Mouse (Mus musculus) hindbrain, embryonic 15.5 days (tissue): ENCODE data around the gene P2rx1. TPM values are rescaled to one million over a fixed set of nuclear protein-coding genes. Genes with fewer than 3 reads are reported as not detected.

Experiments used
- ATAC-seq: fragments of 200-750 bp; cut with Nextera tagmentation; 2 replicates; pipeline ENCODE4 v1.8.0; 2017; ENCODE audit warnings: low read depth, moderate number of reproducible peaks, moderate TSS enrichment; ENCODE audit not compliant: low FRiP score
- H3K27ac ChIP-seq: fragments of 300-500 bp; sonication (generic); replicated peaks from 2 replicates; pipeline ENCODE4 v1.5.1; 2015; ENCODE audit warnings: mild to moderate bottlenecking, inconsistent platforms
- H3K27me3 ChIP-seq: fragments of 300-500 bp; sonication (generic); 2 replicates; pipeline ENCODE4 v1.6.1; 2015; ENCODE audit warnings: control low read depth, inconsistent platforms
- H3K36me3 ChIP-seq: fragments of 300-500 bp; sonication (generic); 2 replicates; pipeline ENCODE4 v1.6.1; 2015; ENCODE audit warnings: control low read depth, inconsistent platforms
- H3K4me1 ChIP-seq: fragments of 300-500 bp; sonication (generic); replicated peaks from 2 replicates; pipeline ENCODE4 v1.6.1; 2015; ENCODE audit warnings: control low read depth, inconsistent platforms
- H3K4me2 ChIP-seq: fragments of 300-500 bp; sonication (generic); 2 replicates; pipeline ENCODE4 v1.6.1; 2015; ENCODE audit warnings: moderate library complexity, mild to moderate bottlenecking, inconsistent platforms
- H3K4me3 ChIP-seq: fragments of 300-500 bp; sonication (generic); 2 replicates; pipeline ENCODE4 v1.5.1; 2015; ENCODE audit warnings: mild to moderate bottlenecking, inconsistent platforms
- H3K9ac ChIP-seq: fragments of 300-500 bp; sonication (generic); 2 replicates; pipeline ENCODE4 v1.6.1; 2015; ENCODE audit warnings: inconsistent platforms
- H3K9me3 ChIP-seq: fragments of 300-500 bp; sonication (generic); 2 replicates; pipeline ENCODE4 v1.6.1; 2016; ENCODE audit warnings: control low read depth, inconsistent platforms
- WGBS: fragments of 180-500 bp; shearing (Covaris S2); methylation state at CpG from one replicate; pipeline ENCODE4 v1.1.7; 2015; 5-methylcytosine and 5-hydroxymethylcytosine counted together
- polyA plus RNA-seq: library from polyadenylated mRNA; unstranded; fragments of >200 nt; fragmentation: Nextera tagmentation; extraction: Ambion mirVana; gene quantifications from 2 replicates; pipeline ENCODE4 v1.2.1, GENCODE M21; 2015

The P2rx1 gene
- polyA plus RNA-seq, 1 experiment from 2014 or later = 0.39 TPM

GRCm38 (mm10) chr11:72991961-72992360 is 6.9 kb upstream of the P2rx1 start:
- Histone ChIP-seq H3K27me3 (no peaks in the 10 kb centered on the region), H3K4me1 (no peaks in the 10 kb centered on the region), H3K9ac (no peak overlapping the region), H3K36me3 (no peaks in the 10 kb centered on the region), H3K4me3 (no peak overlapping the region), H3K9me3 (no peaks in the 10 kb centered on the region), H3K4me2 (no peak overlapping the region), H3K27ac (no peak overlapping the region)
- WGBS = 72% methylated on average over 9 of the region's 9 CpGs
- no peak for ATAC-seq

GRCm38 (mm10) chr11:72996346-72996745 is 2.6 kb upstream of the P2rx1 start:
- Histone ChIP-seq H3K4me2 (no peak overlapping the region), H3K9me3 (no peaks in the 10 kb centered on the region), H3K9ac (no peak overlapping the region), H3K27me3 (no peaks in the 10 kb centered on the region), H3K4me1 (no peaks in the 10 kb centered on the region), H3K4me3 (no peak overlapping the region), H3K36me3 (no peaks in the 10 kb centered on the region), H3K27ac (no peak overlapping the region)
- 93% methylated on average over 6 of the region's 6 CpGs for whole genome bisulfite sequencing
- no peak for ATAC-seq

- no peak overlapping the region for H3K4me2 ChIP-seq
- H3K36me3 ChIP-seq = no peaks in the 10 kb centered on the region
- no peaks in the 10 kb centered on the region for H3K9me3 ChIP-seq
- no peak overlapping the region for H3K27ac ChIP-seq
- H3K4me3 ChIP-seq = no peak overlapping the region
- 88% methylated on average over 2 of the region's 2 CpGs for WGBS
- H3K4me1 ChIP-seq = no peaks in the 10 kb centered on the region
- H3K9ac ChIP-seq = no peak overlapping the region
- H3K27me3 ChIP-seq = no peaks in the 10 kb centered on the region
- no peak for ATAC-seq
Observed at GRCm38 (mm10) chr11:72996781-72997180, 2.1 kb upstream of the P2rx1 start.

GRCm38 (mm10) chr11:72997529-72998326 is 1.2 kb upstream of the P2rx1 start:
- no peak overlapping the region for H3K27ac ChIP-seq
- 75% methylated on average over 13 of the region's 13 CpGs for WGBS
- H3K36me3 ChIP-seq = no peaks in the 10 kb centered on the region
- no peak for ATAC-seq
- no peak overlapping the region for H3K4me2 ChIP-seq
- H3K9ac ChIP-seq = no peak overlapping the region
- H3K9me3 ChIP-seq = no peaks in the 10 kb centered on the region
- no peaks in the 10 kb centered on the region for H3K4me1 ChIP-seq
- H3K27me3 ChIP-seq = no peaks in the 10 kb centered on the region
- no peak overlapping the region for H3K4me3 ChIP-seq

- 14% methylated on average over 6 of the region's 6 CpGs for WGBS
- H3K9me3 ChIP-seq = no peaks in the 10 kb centered on the region
- no peaks in the 10 kb centered on the region for H3K36me3 ChIP-seq
- ATAC-seq = 0 out of 2 replicates have a peak, but pooled peaks have one; percentile 11
- no peaks in the 10 kb centered on the region for H3K27me3 ChIP-seq
- no peak overlapping the region for H3K27ac ChIP-seq
- no peak overlapping the region for H3K4me2 ChIP-seq
- no peak overlapping the region for H3K4me3 ChIP-seq
- H3K4me1 ChIP-seq = no peaks in the 10 kb centered on the region
- H3K9ac ChIP-seq = no peak overlapping the region
Observed at GRCm38 (mm10) chr11:73001029-73001428, 2.1 kb downstream of the P2rx1 start.

- Histone ChIP-seq H3K27me3 (0 out of 2 replicates have a peak, but pooled peaks cover 2% of the 10 kb centered on the region), H3K9ac (no peak overlapping the region), H3K4me3 (no peak overlapping the region), H3K4me1 (no peaks in the 10 kb centered on the region), H3K27ac (no peak overlapping the region), H3K36me3 (no peaks in the 10 kb centered on the region), H3K4me2 (no peak overlapping the region), H3K9me3 (no peaks in the 10 kb centered on the region)
- WGBS = 0% methylated on average over 2 of the region's 2 CpGs
- ATAC-seq = peak; percentile 74; the same call in 1 of the 2 replicates
Observed at GRCm38 (mm10) chr11:73006377-73006776, 7.5 kb downstream of the P2rx1 start.

- no peak overlapping the region for H3K4me3 ChIP-seq
- H3K27ac ChIP-seq = no peak overlapping the region
- no peaks in the 10 kb centered on the region for H3K36me3 ChIP-seq
- H3K27me3 ChIP-seq = 0 out of 2 replicates have a peak, but pooled peaks cover 2% of the 10 kb centered on the region
- H3K9ac ChIP-seq = no peak overlapping the region
- no peaks in the 10 kb centered on the region for H3K9me3 ChIP-seq
- 51% methylated on average over 3 of the region's 3 CpGs for WGBS
- H3K4me2 ChIP-seq = no peak overlapping the region
- H3K4me1 ChIP-seq = no peaks in the 10 kb centered on the region
- ATAC-seq = no peak
Observed at GRCm38 (mm10) chr11:73007113-73007512, 8.2 kb downstream of the P2rx1 start.

- H3K36me3 ChIP-seq = no peaks in the 10 kb centered on the region
- H3K4me3 ChIP-seq = no peak overlapping the region
- no peak overlapping the region for H3K9ac ChIP-seq
- H3K9me3 ChIP-seq = no peaks in the 10 kb centered on the region
- H3K27ac ChIP-seq = no peak overlapping the region
- H3K4me2 ChIP-seq = no peak overlapping the region
- no peaks in the 10 kb centered on the region for H3K4me1 ChIP-seq
- H3K27me3 ChIP-seq = 0 out of 2 replicates have a peak, but pooled peaks cover 2% of the 10 kb centered on the region
- ATAC-seq = no peak
- WGBS = 69% methylated on average over 11 of the region's 11 CpGs
Observed at GRCm38 (mm10) chr11:73007698-73008481, 9.0 kb downstream of the P2rx1 start.

- no peaks in the 10 kb centered on the region for H3K9me3 ChIP-seq
- no peaks in the 10 kb centered on the region for H3K4me1 ChIP-seq
- no peak overlapping the region for H3K4me3 ChIP-seq
- no peak overlapping the region for H3K9ac ChIP-seq
- no peak overlapping the region for H3K4me2 ChIP-seq
- ATAC-seq = no peak
- WGBS = 72% methylated on average over 2 of the region's 2 CpGs
- H3K36me3 ChIP-seq = no peaks in the 10 kb centered on the region
- H3K27me3 ChIP-seq = 0 out of 2 replicates have a peak, but pooled peaks cover 2% of the 10 kb centered on the region
- no peak overlapping the region for H3K27ac ChIP-seq
Observed at GRCm38 (mm10) chr11:73008826-73009225, 9.9 kb downstream of the P2rx1 start.

- 61% methylated on average over 13 of the region's 13 CpGs for WGBS
- Histone ChIP-seq H3K27ac (no peak overlapping the region), H3K36me3 (no peaks in the 10 kb centered on the region), H3K9me3 (no peaks in the 10 kb centered on the region), H3K4me3 (no peak overlapping the region), H3K9ac (peak overlapping the region; percentile 13; the same call in 1 of the 2 replicates), H3K4me2 (no peak overlapping the region), H3K4me1 (peaks cover 2% of the 10 kb centered on the region; the same call in 1 of the 2 replicates), H3K27me3 (0 out of 2 replicates have a peak, but pooled peaks cover 2% of the 10 kb centered on the region)
- no peak for ATAC-seq
Observed at GRCm38 (mm10) chr11:73009531-73010274, 10.8 kb downstream of the P2rx1 start.

GRCm38 (mm10) chr11:73013981-73014380 is 15.1 kb downstream of the P2rx1 start:
- Histone ChIP-seq H3K4me3 (no peak overlapping the region), H3K4me1 (peaks cover 22% of the 10 kb centered on the region), H3K36me3 (no peaks in the 10 kb centered on the region), H3K27ac (no peak overlapping the region), H3K9me3 (no peaks in the 10 kb centered on the region), H3K4me2 (no peak overlapping the region), H3K9ac (no peak overlapping the region), H3K27me3 (0 out of 2 replicates have a peak, but pooled peaks cover 7% of the 10 kb centered on the region)
- no peak for ATAC-seq
- 57% methylated on average over 5 of the region's 5 CpGs for WGBS
